Mouse (Mus musculus) erythroblast, embryonic 14.5 days (primary cell): ENCODE measurements around the gene Cacna1d. TPM values are rescaled to one million over a fixed set of nuclear protein-coding genes. Genes with fewer than 3 reads are reported as not detected.

Source experiments
- H3K27me3 ChIP-seq: 2 replicates; pipeline ENCODE4 v1.6.1; 2012; ENCODE audit warnings: inconsistent platforms; ENCODE audit not compliant: control insufficient read depth
- H3K36me3 ChIP-seq: 2 replicates; pipeline ENCODE4 v1.6.1; 2012; ENCODE audit warnings: mild to moderate bottlenecking, inconsistent platforms; ENCODE audit not compliant: control insufficient read depth
- H3K4me1 ChIP-seq: 2 replicates; pipeline ENCODE4 v1.6.1; 2012; ENCODE audit warnings: inconsistent platforms; ENCODE audit not compliant: control insufficient read depth
- H3K4me3 ChIP-seq: replicated peaks from 2 replicates; pipeline ENCODE3; 2012; ENCODE audit warnings: moderate library complexity, mild to moderate bottlenecking, inconsistent platforms
- H3K9me3 ChIP-seq: 2 replicates; pipeline ENCODE4 v1.6.1; 2012; ENCODE audit warnings: low read length, inconsistent platforms, mixed read lengths; ENCODE audit not compliant: control insufficient read depth
- GATA1 ChIP-seq: IDR thresholded peaks from 2 replicates; pipeline ENCODE4 v1.6.1; 2012; ENCODE audit warnings: low read length, inconsistent platforms, mixed read lengths
- TAL1 ChIP-seq: IDR thresholded peaks from 3 replicates; pipeline ENCODE4 v1.6.1; 2012; ENCODE audit warnings: low read length, inconsistent platforms, mixed read lengths
- polyA plus RNA-seq: library from polyadenylated mRNA; stranded (reverse); fragments of >175 nt; gene quantifications from 2 replicates; pipeline ENCODE4 v1.2.3, GENCODE M21; 2012

Cacna1d gene
- polyA plus RNA-seq, 1 experiment = not detected

GRCm38 (mm10) chr14:30240916-30241515, 250.2 kb downstream of the Cacna1d start:
- H3K36me3 ChIP-seq = no peaks in the 10 kb centered on the region
- TF ChIP-seq GATA1 (no peak), TAL1 (no peak)
- no peak overlapping the region for H3K4me3 ChIP-seq
- H3K27me3 ChIP-seq = no peaks in the 10 kb centered on the region
- H3K9me3 ChIP-seq = no peaks in the 10 kb centered on the region
- peaks cover 61% of the 10 kb centered on the region for H3K4me1 ChIP-seq

- H3K9me3 ChIP-seq = no peaks in the 10 kb centered on the region
- H3K4me1 ChIP-seq = peaks cover 47% of the 10 kb centered on the region
- H3K4me3 ChIP-seq = no peak overlapping the region
- no peaks in the 10 kb centered on the region for H3K36me3 ChIP-seq
- TF ChIP-seq TAL1 = no peak
- no peak for TF ChIP-seq GATA1
- H3K27me3 ChIP-seq = no peaks in the 10 kb centered on the region
Observed at GRCm38 (mm10) chr14:30238807-30239206, 252.4 kb downstream of the Cacna1d start.

DNA sequence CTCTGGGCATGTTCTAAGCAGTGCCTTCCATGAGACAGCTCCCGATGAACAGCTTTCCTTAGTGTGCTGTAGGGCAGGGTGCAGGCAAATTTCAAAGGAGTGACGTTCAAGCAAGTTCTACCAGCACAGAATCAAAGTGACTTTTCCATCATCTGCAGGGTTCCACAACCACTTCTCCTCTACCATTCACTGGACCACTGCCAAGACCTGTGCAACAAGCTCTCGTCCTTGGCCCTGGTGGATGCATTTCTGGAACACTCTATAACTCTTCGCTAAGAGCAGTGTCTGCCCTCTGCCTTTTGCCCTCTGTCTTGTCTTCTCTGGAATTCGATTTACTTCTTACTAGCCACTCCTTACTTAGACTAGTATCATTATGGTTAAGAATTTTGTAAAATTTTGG, 266.1 kb downstream of the Cacna1d start:
- Histone ChIP-seq H3K9me3 (no peaks in the 10 kb centered on the region), H3K4me3 (no peak overlapping the region), H3K4me1 (no peaks in the 10 kb centered on the region), H3K27me3 (no peaks in the 10 kb centered on the region), H3K36me3 (no peaks in the 10 kb centered on the region)
- TF ChIP-seq GATA1 = no peak
- no peak for TF ChIP-seq TAL1

DNA sequence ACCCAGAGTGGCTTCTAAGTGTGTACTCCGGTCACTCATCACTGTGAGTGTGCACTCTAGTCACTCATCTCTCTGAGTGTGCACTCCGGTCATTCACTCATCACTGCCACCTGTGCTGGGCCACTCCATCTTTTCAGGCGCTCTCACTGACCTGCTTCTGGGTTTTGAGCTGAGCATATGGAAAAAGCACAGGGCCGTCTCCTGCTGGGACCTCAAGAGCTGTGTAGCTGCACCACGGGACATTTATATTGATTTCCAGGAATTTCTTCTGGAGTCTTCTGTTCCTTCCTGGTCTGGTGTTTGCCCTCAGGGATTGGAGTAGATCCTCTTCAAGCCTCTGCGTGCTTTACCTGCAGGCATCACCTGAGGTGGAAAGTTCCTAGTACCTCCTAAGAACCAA, 269.2 kb downstream of the Cacna1d start:
- H3K4me1 ChIP-seq = no peaks in the 10 kb centered on the region
- H3K36me3 ChIP-seq = no peaks in the 10 kb centered on the region
- no peaks in the 10 kb centered on the region for H3K27me3 ChIP-seq
- no peak overlapping the region for H3K4me3 ChIP-seq
- no peaks in the 10 kb centered on the region for H3K9me3 ChIP-seq
- TF ChIP-seq GATA1 (no peak), TAL1 (no peak)

- TF ChIP-seq GATA1 (no peak), TAL1 (no peak)
- H3K4me1 ChIP-seq = no peaks in the 10 kb centered on the region
- no peaks in the 10 kb centered on the region for H3K36me3 ChIP-seq
- no peak overlapping the region for H3K4me3 ChIP-seq
- H3K27me3 ChIP-seq = no peaks in the 10 kb centered on the region
- H3K9me3 ChIP-seq = no peaks in the 10 kb centered on the region
Observed at GRCm38 (mm10) chr14:30219851-30220250, 271.4 kb downstream of the Cacna1d start.

GRCm38 (mm10) chr14:30218114-30218513, 273.1 kb downstream of the Cacna1d start:
- no peaks in the 10 kb centered on the region for H3K27me3 ChIP-seq
- no peak overlapping the region for H3K4me3 ChIP-seq
- TF ChIP-seq GATA1 (no peak), TAL1 (no peak)
- no peaks in the 10 kb centered on the region for H3K4me1 ChIP-seq
- no peaks in the 10 kb centered on the region for H3K36me3 ChIP-seq
- no peaks in the 10 kb centered on the region for H3K9me3 ChIP-seq

DNA sequence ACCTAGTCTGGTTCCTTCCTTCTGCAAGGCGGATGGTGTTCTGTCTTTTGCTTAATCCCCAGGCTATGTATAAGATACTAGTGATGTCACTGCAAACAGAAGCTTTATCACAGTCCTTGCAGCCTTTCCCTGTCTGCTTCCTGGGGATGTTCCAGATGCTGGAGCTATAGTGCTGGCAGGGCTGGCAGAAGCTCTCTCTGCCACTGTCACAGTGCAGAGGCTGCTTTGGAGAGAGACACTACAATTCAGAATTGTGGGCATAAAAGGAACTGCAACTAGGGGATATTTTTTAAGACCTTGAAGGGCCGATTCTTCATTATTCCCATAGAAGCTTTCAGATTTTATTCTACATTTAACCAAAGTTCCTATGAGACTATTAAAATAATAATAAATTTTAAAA, 274.1 kb downstream of the Cacna1d start:
- Histone ChIP-seq H3K27me3 (no peaks in the 10 kb centered on the region), H3K9me3 (no peaks in the 10 kb centered on the region), H3K4me1 (no peaks in the 10 kb centered on the region), H3K4me3 (no peak overlapping the region), H3K36me3 (no peaks in the 10 kb centered on the region)
- TF ChIP-seq TAL1 (no peak), GATA1 (no peak)

DNA sequence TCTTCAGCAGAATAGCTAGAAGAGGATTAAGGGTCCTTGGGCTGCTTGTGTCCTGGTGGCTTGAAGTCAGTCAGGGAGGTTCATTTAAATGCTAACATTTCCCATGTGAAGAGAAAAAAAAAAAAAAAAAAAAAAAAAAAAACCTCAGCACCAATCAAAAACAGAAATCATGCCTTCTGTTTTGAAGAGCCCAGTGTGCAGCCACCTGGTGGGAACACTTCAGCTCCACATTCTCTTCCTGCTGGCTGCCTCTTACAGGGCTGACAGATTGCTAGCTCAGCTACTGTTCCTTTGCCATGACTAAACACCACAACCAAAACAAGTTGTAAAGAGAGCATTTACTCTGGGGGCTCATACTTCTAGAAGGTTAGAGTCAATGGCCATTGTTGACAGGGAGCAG, 283.1 kb downstream of the Cacna1d start:
- Histone ChIP-seq H3K4me1 (no peaks in the 10 kb centered on the region), H3K9me3 (no peaks in the 10 kb centered on the region), H3K36me3 (no peaks in the 10 kb centered on the region), H3K27me3 (no peaks in the 10 kb centered on the region), H3K4me3 (no peak overlapping the region)
- TF ChIP-seq GATA1 (no peak), TAL1 (no peak)

DNA sequence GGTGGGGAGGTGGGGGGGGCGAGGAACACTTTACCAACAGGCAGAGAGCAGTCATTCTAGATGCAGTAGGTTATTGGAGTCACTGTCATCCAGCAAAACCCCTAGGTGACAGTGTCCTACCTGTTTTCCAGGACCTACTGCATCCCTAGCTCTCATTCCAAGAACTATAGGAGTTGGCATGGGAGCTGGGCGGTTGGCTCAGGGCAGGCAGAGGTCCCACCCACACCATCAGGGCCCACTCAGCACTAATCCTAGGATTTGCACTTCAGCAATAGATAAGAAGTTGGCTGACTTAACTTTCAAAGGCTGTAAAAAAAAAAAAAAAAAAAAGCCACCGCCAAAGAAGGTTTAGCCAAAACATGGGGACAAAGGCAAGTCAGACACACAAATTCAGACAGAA, 285.4 kb downstream of the Cacna1d start:
- H3K4me1 ChIP-seq = no peaks in the 10 kb centered on the region
- no peaks in the 10 kb centered on the region for H3K36me3 ChIP-seq
- H3K27me3 ChIP-seq = no peaks in the 10 kb centered on the region
- H3K4me3 ChIP-seq = no peak overlapping the region
- no peaks in the 10 kb centered on the region for H3K9me3 ChIP-seq
- no peak for TF ChIP-seq GATA1
- TF ChIP-seq TAL1 = no peak

DNA sequence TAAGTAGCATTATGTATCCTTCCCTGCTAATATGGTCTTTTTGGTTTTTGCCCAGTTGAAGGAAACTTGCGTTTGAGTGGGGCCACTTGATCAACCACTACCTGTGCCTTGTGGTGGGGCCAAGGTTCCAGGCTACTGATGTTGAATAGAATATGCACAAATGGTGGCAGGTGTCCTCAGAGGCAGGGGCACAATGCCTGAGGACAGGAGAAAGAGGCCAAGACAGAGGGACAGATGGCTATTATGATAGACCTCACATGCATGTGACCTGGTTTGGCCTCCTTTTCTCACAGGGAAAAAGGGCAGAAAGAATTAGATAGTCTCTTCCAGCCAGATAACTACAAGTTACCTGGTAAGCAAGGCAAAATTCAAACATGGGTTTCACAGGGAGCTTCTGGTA, 286.7 kb downstream of the Cacna1d start:
- H3K4me3 ChIP-seq = no peak overlapping the region
- no peaks in the 10 kb centered on the region for H3K36me3 ChIP-seq
- TF ChIP-seq TAL1 (no peak), GATA1 (no peak)
- H3K4me1 ChIP-seq = no peaks in the 10 kb centered on the region
- no peaks in the 10 kb centered on the region for H3K27me3 ChIP-seq
- H3K9me3 ChIP-seq = no peaks in the 10 kb centered on the region
